Mouse (Mus musculus): ENCODE measurements at regions not wholly inside any gene's neighbourhood (a gene's known extent, or its start where the extent isn't known, plus 50 kb on each side); places are given as distances from the start of the nearest gene placed in this dataset.

DNA sequence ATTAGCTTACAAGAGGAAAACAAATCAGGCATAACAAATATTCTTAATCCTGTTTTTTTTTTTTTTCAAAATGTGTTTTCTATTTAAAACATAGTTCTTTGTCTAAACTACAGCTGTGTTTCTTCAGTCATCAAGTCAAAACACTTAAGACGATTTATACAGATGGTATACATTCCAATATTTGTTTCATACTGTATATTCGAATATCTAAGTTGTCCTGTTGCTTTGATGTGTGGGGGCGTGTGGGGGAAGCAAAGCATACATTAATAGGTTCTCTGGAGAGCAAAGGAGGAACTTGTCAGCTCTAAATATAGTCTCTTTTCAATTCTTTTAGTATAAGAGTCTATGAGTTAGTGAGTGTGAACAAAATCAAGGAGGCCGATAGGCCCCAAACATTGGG is 1056.7 kb upstream of the Cdh7 start:
- Histone ChIP-seq H3K4me3 (ENCODE audit: low read depth, low read length) (no peak overlapping the region), H3K9ac (ENCODE audit: low read depth, low read length) (no peak overlapping the region), H3K27me3 (replicated peaks; ENCODE audit: control insufficient read depth, insufficient read depth, low read length) (no peaks in the 10 kb centered on the region), H3K36me3 (ENCODE audit: control insufficient read depth, insufficient read depth, low read length) (no peaks in the 10 kb centered on the region), H3K9me3 (ENCODE audit: control insufficient read depth, low read length) (no peaks in the 10 kb centered on the region), H3K27ac (replicated peaks; ENCODE audit: low read depth, low read length) (no peak overlapping the region), H3K4me1 (ENCODE audit: control insufficient read depth, insufficient read depth, low read length) (no peaks in the 10 kb centered on the region), H3K4me2 (ENCODE audit: low read depth, low read length) (no peak overlapping the region)
- DNase-seq (ENCODE audit: low spot score) (no peak), ATAC-seq (ENCODE audit: low read depth) (no peak)
- WGBS, result 60% methylated on average over 4 of the region's 4 CpGs

DNA sequence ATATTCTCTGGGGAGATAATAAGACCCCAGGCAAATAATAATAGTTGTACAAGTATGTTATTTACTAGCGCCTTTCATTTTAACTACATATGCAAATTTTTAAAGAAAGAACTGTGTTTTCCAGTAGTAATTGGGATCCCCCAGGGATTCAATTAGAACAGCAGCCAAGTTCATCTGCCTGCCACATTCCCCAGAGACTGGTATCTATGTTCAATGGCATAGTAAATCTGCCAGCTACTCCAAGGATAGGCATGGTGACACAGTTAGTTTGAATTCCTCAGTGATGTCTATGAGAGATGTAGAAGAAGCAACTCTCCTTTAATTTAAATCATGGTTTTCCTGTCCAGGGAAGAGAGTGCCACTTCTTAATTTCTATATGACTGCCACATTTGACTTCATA is 1047.9 kb upstream of the Cdh7 start:
- H3K4me2 ChIP-seq (ENCODE audit: low read depth, low read length), result no peak overlapping the region
- DNase-seq (ENCODE audit: low spot score), result peak; percentile 45
- peak; percentile 77; the same call in 1 of the 2 replicates for ATAC-seq (ENCODE audit: low read depth)
- no peaks in the 10 kb centered on the region for H3K36me3 ChIP-seq (ENCODE audit: control insufficient read depth, insufficient read depth, low read length)
- WGBS, result 78% methylated on average over 1 of the region's 1 CpGs
- H3K9ac ChIP-seq (ENCODE audit: low read depth, low read length), result no peak overlapping the region
- H3K4me1 ChIP-seq (ENCODE audit: control insufficient read depth, insufficient read depth, low read length), result no peaks in the 10 kb centered on the region
- H3K27ac ChIP-seq (replicated peaks; ENCODE audit: low read depth, low read length), result no peak overlapping the region
- H3K27me3 ChIP-seq (replicated peaks; ENCODE audit: control insufficient read depth, insufficient read depth, low read length), result no peaks in the 10 kb centered on the region
- no peaks in the 10 kb centered on the region for H3K9me3 ChIP-seq (ENCODE audit: control insufficient read depth, low read length)
- H3K4me3 ChIP-seq (ENCODE audit: low read depth, low read length), result no peak overlapping the region

DNA sequence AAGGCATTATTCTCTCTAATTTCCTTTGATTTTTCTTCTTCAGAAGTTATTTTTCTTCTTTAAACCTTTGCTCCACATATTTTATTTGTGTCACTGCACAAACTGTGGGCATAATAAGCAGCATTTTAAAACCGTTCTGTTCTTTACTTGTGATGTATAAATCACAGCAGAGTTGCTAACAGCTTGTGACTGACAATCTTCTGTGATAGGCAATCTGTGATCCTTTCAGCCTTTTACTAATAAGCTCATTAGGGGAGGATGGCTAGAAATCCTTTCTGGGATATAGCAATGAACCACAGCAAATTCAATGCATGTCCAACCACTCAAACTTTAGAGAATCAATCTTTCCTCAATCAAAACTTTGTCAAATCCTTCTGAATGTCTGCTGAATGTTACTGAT is 1007.4 kb upstream of the Cdh7 start:
- Histone ChIP-seq H3K4me3 (ENCODE audit: low read depth, low read length) (no peak overlapping the region), H3K4me1 (ENCODE audit: control insufficient read depth, insufficient read depth, low read length) (no peaks in the 10 kb centered on the region), H3K27me3 (replicated peaks; ENCODE audit: control insufficient read depth, insufficient read depth, low read length) (no peaks in the 10 kb centered on the region), H3K9me3 (ENCODE audit: control insufficient read depth, low read length) (no peaks in the 10 kb centered on the region), H3K27ac (replicated peaks; ENCODE audit: low read depth, low read length) (no peak overlapping the region), H3K4me2 (ENCODE audit: low read depth, low read length) (no peak overlapping the region), H3K9ac (ENCODE audit: low read depth, low read length) (no peak overlapping the region), H3K36me3 (ENCODE audit: control insufficient read depth, insufficient read depth, low read length) (no peaks in the 10 kb centered on the region)
- no peak for ATAC-seq (ENCODE audit: low read depth)
- 72% methylated on average over 1 of the region's 1 CpGs for WGBS
- no peak for DNase-seq (ENCODE audit: low spot score)

DNA sequence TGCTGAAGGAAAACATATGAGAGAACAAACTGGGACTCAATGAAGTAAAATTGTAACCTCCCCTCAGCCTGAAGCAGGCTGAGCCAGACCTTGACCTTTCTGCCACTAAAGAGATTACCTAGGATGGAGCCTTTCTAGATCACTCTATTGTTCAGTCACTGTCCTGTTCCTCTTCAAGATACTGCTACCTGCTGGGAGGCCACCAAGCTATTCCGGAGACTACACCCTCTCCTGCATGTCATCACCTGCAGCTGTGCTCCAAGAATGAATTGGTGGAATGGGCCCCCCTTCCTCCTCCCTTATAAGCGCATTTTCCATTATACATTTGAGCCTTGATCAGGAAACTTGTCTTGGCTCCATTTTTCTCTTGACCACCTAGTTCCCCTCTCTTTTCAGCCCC is 987.6 kb upstream of the Cdh7 start:
- Histone ChIP-seq H3K36me3 (ENCODE audit: control insufficient read depth, insufficient read depth, low read length) (no peaks in the 10 kb centered on the region), H3K27ac (replicated peaks; ENCODE audit: low read depth, low read length) (no peak overlapping the region), H3K9ac (ENCODE audit: low read depth, low read length) (no peak overlapping the region), H3K27me3 (replicated peaks; ENCODE audit: control insufficient read depth, insufficient read depth, low read length) (no peaks in the 10 kb centered on the region), H3K9me3 (ENCODE audit: control insufficient read depth, low read length) (no peaks in the 10 kb centered on the region), H3K4me2 (ENCODE audit: low read depth, low read length) (no peak overlapping the region), H3K4me3 (ENCODE audit: low read depth, low read length) (no peak overlapping the region), H3K4me1 (ENCODE audit: control insufficient read depth, insufficient read depth, low read length) (no peaks in the 10 kb centered on the region)
- no peak for DNase-seq (ENCODE audit: low spot score)
- 81% methylated on average over 2 of the region's 2 CpGs for WGBS
- no peak for ATAC-seq (ENCODE audit: low read depth)

All from embryonic facial prominence, embryonic 14.5 days (tissue).